Mouse (Mus musculus) heart, embryonic 12.5 days (tissue): ENCODE measurements around the gene Cep83. TPM values are rescaled to one million over a fixed set of nuclear protein-coding genes. Genes with fewer than 3 reads are reported as not detected.

Experiments
- ATAC-seq: fragments of 200-750 bp; cut with Nextera tagmentation; 2 replicates; pipeline ENCODE4 v1.8.0; 2017; ENCODE audit warnings: moderate TSS enrichment, moderate library complexity; ENCODE audit not compliant: insufficient number of reproducible peaks, low FRiP score
- H3K27ac ChIP-seq: fragments of 300-500 bp; sonication (generic); 2 replicates; pipeline ENCODE4 v1.5.1; 2016; ENCODE audit warnings: mild to moderate bottlenecking, moderate library complexity; ENCODE audit not compliant: poor library complexity, severe bottlenecking
- H3K27me3 ChIP-seq: fragments of 300-500 bp; sonication (generic); replicated peaks from 2 replicates; pipeline ENCODE4 v1.6.1; 2016; ENCODE audit warnings: mild to moderate bottlenecking, moderate library complexity
- H3K36me3 ChIP-seq: fragments of 300-500 bp; sonication (generic); 2 replicates; pipeline ENCODE4 v1.6.1; 2016; ENCODE audit warnings: mild to moderate bottlenecking, moderate library complexity
- H3K4me1 ChIP-seq: fragments of 300-500 bp; sonication (generic); replicated peaks from 2 replicates; pipeline ENCODE4 v1.6.1; 2016; ENCODE audit warnings: mild to moderate bottlenecking
- H3K4me2 ChIP-seq: fragments of 300-500 bp; sonication (generic); 2 replicates; pipeline ENCODE4 v1.6.1; 2016; ENCODE audit warnings: mild to moderate bottlenecking, moderate library complexity
- H3K4me3 ChIP-seq: fragments of 300-500 bp; sonication (generic); 2 replicates; pipeline ENCODE4 v1.5.1; 2016; ENCODE audit warnings: mild to moderate bottlenecking
- H3K9ac ChIP-seq: fragments of 300-500 bp; sonication (generic); 2 replicates; pipeline ENCODE4 v1.6.1; 2016; ENCODE audit warnings: mild to moderate bottlenecking, moderate library complexity
- H3K9me3 ChIP-seq: fragments of 300-500 bp; sonication (generic); replicated peaks from 2 replicates; pipeline ENCODE4 v1.6.1; 2016; ENCODE audit warnings: mild to moderate bottlenecking, moderate library complexity
- WGBS: fragments of 180-500 bp; shearing (Covaris S2); methylation state at CpG from one replicate; pipeline ENCODE4 v1.1.7; 2016; 5-methylcytosine and 5-hydroxymethylcytosine counted together
- polyA plus RNA-seq: library from polyadenylated mRNA; unstranded; fragments of >200 nt; fragmentation: Nextera tagmentation; extraction: Ambion mirVana; gene quantifications from 2 replicates; pipeline ENCODE4 v1.2.1, GENCODE M21; 2016

The Cep83 gene
- polyA plus RNA-seq, 1 experiment from 2014 or later = 21.3 TPM

GRCm38 (mm10) chr10:94779319-94779718, 90.9 kb downstream of the Cep83 start:
- H3K27ac ChIP-seq = no peak overlapping the region
- ATAC-seq = no peak
- H3K27me3 ChIP-seq = no peaks in the 10 kb centered on the region
- 92% methylated on average over 4 of the region's 4 CpGs for WGBS
- no peak overlapping the region for H3K9ac ChIP-seq
- H3K9me3 ChIP-seq = no peaks in the 10 kb centered on the region
- H3K4me2 ChIP-seq = no peak overlapping the region
- no peaks in the 10 kb centered on the region for H3K4me1 ChIP-seq
- H3K36me3 ChIP-seq = peaks cover 8% of the 10 kb centered on the region
- no peak overlapping the region for H3K4me3 ChIP-seq

GRCm38 (mm10) chr10:94780618-94781262, 92.3 kb downstream of the Cep83 start:
- Histone ChIP-seq H3K9ac (no peak overlapping the region), H3K4me2 (no peak overlapping the region), H3K4me1 (no peaks in the 10 kb centered on the region), H3K4me3 (no peak overlapping the region), H3K36me3 (peaks cover 8% of the 10 kb centered on the region), H3K27ac (no peak overlapping the region), H3K9me3 (no peaks in the 10 kb centered on the region), H3K27me3 (no peaks in the 10 kb centered on the region)
- 75% methylated on average over 3 of the region's 3 CpGs for WGBS
- ATAC-seq = no peak

GRCm38 (mm10) chr10:94789205-94789604, 100.8 kb downstream of the Cep83 start:
- no peak overlapping the region for H3K4me2 ChIP-seq
- no peak overlapping the region for H3K4me3 ChIP-seq
- peaks cover 25% of the 10 kb centered on the region for H3K36me3 ChIP-seq
- ATAC-seq = peak; percentile 77
- H3K27ac ChIP-seq = peak overlapping the region; percentile 25; the same call in 1 of the 2 replicates
- H3K27me3 ChIP-seq = no peaks in the 10 kb centered on the region
- H3K9me3 ChIP-seq = no peaks in the 10 kb centered on the region
- peaks cover 4% of the 10 kb centered on the region; the same call in 1 of the 2 replicates for H3K4me1 ChIP-seq
- 26% methylated on average over 3 of the region's 3 CpGs for WGBS
- no peak overlapping the region for H3K9ac ChIP-seq

GRCm38 (mm10) chr10:94793914-94794313, 105.5 kb downstream of the Cep83 start:
- 96% methylated on average over 3 of the region's 3 CpGs for WGBS
- H3K4me3 ChIP-seq = no peak overlapping the region
- H3K9ac ChIP-seq = no peak overlapping the region
- H3K27me3 ChIP-seq = no peaks in the 10 kb centered on the region
- no peak overlapping the region for H3K4me2 ChIP-seq
- peaks cover 31% of the 10 kb centered on the region for H3K36me3 ChIP-seq
- H3K4me1 ChIP-seq = peaks cover 13% of the 10 kb centered on the region
- no peak overlapping the region for H3K27ac ChIP-seq
- no peaks in the 10 kb centered on the region for H3K9me3 ChIP-seq
- no peak for ATAC-seq

- no peak for ATAC-seq
- H3K27ac ChIP-seq = no peak overlapping the region
- H3K4me1 ChIP-seq = peaks cover 14% of the 10 kb centered on the region
- no peak overlapping the region for H3K4me3 ChIP-seq
- no peak overlapping the region for H3K4me2 ChIP-seq
- WGBS = 93% methylated on average over 5 of the region's 5 CpGs
- H3K27me3 ChIP-seq = no peaks in the 10 kb centered on the region
- peaks cover 31% of the 10 kb centered on the region for H3K36me3 ChIP-seq
- H3K9ac ChIP-seq = no peak overlapping the region
- no peaks in the 10 kb centered on the region for H3K9me3 ChIP-seq
These were observed 106.3 kb downstream of the Cep83 start for GRCm38 (mm10) chr10:94794666-94795244.

GRCm38 (mm10) chr10:94798128-94798527, 109.7 kb downstream of the Cep83 start:
- no peak overlapping the region for H3K4me3 ChIP-seq
- no peak overlapping the region for H3K4me2 ChIP-seq
- H3K9ac ChIP-seq = no peak overlapping the region
- H3K4me1 ChIP-seq = peaks cover 34% of the 10 kb centered on the region
- peaks cover 17% of the 10 kb centered on the region for H3K36me3 ChIP-seq
- WGBS = 36% methylated on average over 5 of the region's 5 CpGs
- ATAC-seq = no peak
- no peak overlapping the region for H3K27ac ChIP-seq
- H3K9me3 ChIP-seq = no peaks in the 10 kb centered on the region
- no peaks in the 10 kb centered on the region for H3K27me3 ChIP-seq

GRCm38 (mm10) chr10:94799485-94800239, 111.2 kb downstream of the Cep83 start:
- H3K27ac ChIP-seq = no peak overlapping the region; the same call in 1 of the 2 replicates

GRCm38 (mm10) chr10:94800677-94801354, 112.4 kb downstream of the Cep83 start:
- WGBS = 45% methylated on average over 7 of the region's 7 CpGs
- Histone ChIP-seq H3K4me2 (no peak overlapping the region), H3K27me3 (no peaks in the 10 kb centered on the region), H3K4me1 (peaks cover 39% of the 10 kb centered on the region), H3K9me3 (no peaks in the 10 kb centered on the region), H3K27ac (peak overlapping the region; percentile 3; the same call in 1 of the 2 replicates), H3K36me3 (peaks cover 3% of the 10 kb centered on the region), H3K4me3 (no peak overlapping the region), H3K9ac (no peak overlapping the region)
- peak; percentile 81 for ATAC-seq

More at GRCm38 (mm10) chr10:94799485-94800239, 111.2 kb downstream of the Cep83 start:
- 33% methylated on average over 2 of the region's 2 CpGs for WGBS
- no peaks in the 10 kb centered on the region for H3K9me3 ChIP-seq
- peaks cover 9% of the 10 kb centered on the region for H3K36me3 ChIP-seq
- no peak overlapping the region for H3K9ac ChIP-seq
- H3K27me3 ChIP-seq = no peaks in the 10 kb centered on the region
- ATAC-seq = no peak
- H3K4me2 ChIP-seq = no peak overlapping the region
- H3K4me3 ChIP-seq = no peak overlapping the region
- peaks cover 39% of the 10 kb centered on the region for H3K4me1 ChIP-seq

GRCm38 (mm10) chr10:94804029-94804908, 115.8 kb downstream of the Cep83 start:
- H3K9me3 ChIP-seq = no peaks in the 10 kb centered on the region
- H3K4me1 ChIP-seq = peaks cover 30% of the 10 kb centered on the region
- no peak overlapping the region for H3K9ac ChIP-seq
- no peak overlapping the region for H3K27ac ChIP-seq
- WGBS = 60% methylated on average over 10 of the region's 10 CpGs
- H3K36me3 ChIP-seq = no peaks in the 10 kb centered on the region
- H3K4me2 ChIP-seq = no peak overlapping the region
- no peak for ATAC-seq
- H3K4me3 ChIP-seq = no peak overlapping the region
- no peaks in the 10 kb centered on the region for H3K27me3 ChIP-seq

- WGBS = 76% methylated on average over 1 of the region's 1 CpGs
- no peaks in the 10 kb centered on the region for H3K36me3 ChIP-seq
- no peak for ATAC-seq
- H3K4me1 ChIP-seq = peaks cover 24% of the 10 kb centered on the region
- H3K4me3 ChIP-seq = no peak overlapping the region
- H3K9ac ChIP-seq = no peak overlapping the region
- no peak overlapping the region for H3K4me2 ChIP-seq
- no peaks in the 10 kb centered on the region for H3K9me3 ChIP-seq
- H3K27ac ChIP-seq = no peak overlapping the region
- H3K27me3 ChIP-seq = no peaks in the 10 kb centered on the region
These were observed 116.4 kb downstream of the Cep83 start for GRCm38 (mm10) chr10:94804909-94805220.
